ENCODE assay signal across 17 mouse cellular contexts in the genomic region with DNA sequence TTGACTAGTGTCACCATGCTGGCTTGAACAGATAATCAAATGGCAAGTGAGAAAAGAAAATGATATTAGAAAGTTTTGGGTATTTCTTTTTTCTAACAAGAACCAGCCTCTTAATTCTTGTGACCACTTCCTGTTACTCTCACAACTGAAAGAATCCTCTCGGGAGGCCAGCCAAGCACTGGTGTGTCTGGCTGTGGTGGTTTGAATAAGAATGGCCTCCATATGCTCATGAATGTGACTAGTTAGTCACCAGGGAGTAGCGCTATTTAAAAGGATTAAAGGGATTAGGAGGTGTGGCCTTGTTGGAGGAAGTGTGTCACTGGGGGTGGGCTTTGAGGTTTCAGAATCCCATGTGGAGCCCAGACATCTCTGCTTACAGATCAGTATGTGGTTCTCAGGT. TPM values are rescaled to one million over a fixed set of nuclear protein-coding genes. Genes with fewer than 3 reads are reported as not detected.
DNase-seq lines count a peak whose midpoint lies in the region.
"Had no signal": no experiment of that assay in that cellular context is flagged by ENCODE, and none has a peak within 500 bp of the region (broad histone marks: within the 10 kb centered on the region; RNA-seq: fewer than 3 reads in every experiment).

No protein-coding gene starts in this region.

- peak; percentile 74 for DNase-seq in 3T3-L1 (ENCODE audit: low read depth, low spot score)
- DNase-seq in CD4-positive, CD25-positive, alpha-beta regulatory T cell, adult 2 months (ENCODE audit: low read depth, low spot score), result peak; percentile 24
- peak; percentile 61 for DNase-seq in ZHBTc4 (ENCODE audit: low read depth, low spot score)
- DNase-seq in naive thymus-derived CD4-positive, alpha-beta T cell, adult 2 months (ENCODE audit: low read depth), result peak; percentile 10
- DNase-seq in thymus, postnatal 10 days (ENCODE audit: low spot score in 2 of 2), result no peak
- DNase-seq in frontal cortex, postnatal 10 days (ENCODE audit: low spot score in 2 of 2), result no peak
- no peak for DNase-seq in adrenal gland, adult 8-10 months
- DNase-seq: cerebellum, adult 9-10 months; forebrain, postnatal 0 days; heart, postnatal 10 days; kidney, adult 8-10 months; kidney, postnatal 25 days; right cerebral cortex, postnatal 14 days had no signal

RNA-seq across cellular contexts. Expression of gene Odaph, which starts 1.6 kb away (rescaled TPM):
- not detected for total RNA-seq in adrenal gland, adult 8-10 months (2022)
- total RNA-seq: gastrocnemius, adult 8-10 months; granulocyte monocyte progenitor cell, adult 5-6 weeks; heart, postnatal 10 days; layer of hippocampus, adult 8-10 months; left cerebral cortex, postnatal 25 days had no signal

RNA-seq across cellular contexts. Expression of gene Rchy1, which starts 22.9 kb away (rescaled TPM):
- 10 to 100 TPM; 75.8 to 88.3 (median 80.6) TPM for total RNA-seq in adrenal gland, adult 8-10 months (2022)

RNA-seq across cellular contexts. Expression of gene Cdkl2, which starts 58.0 kb away (rescaled TPM):
- 10 to 100 TPM in 1 of 4 experiments, 1 to 10 TPM in 3; 7.3 to 11.3 (median 8.0) TPM for total RNA-seq in adrenal gland, adult 8-10 months (2022)

Comparison
In these comparisons a context has a peak if more than half of its experiments do, and no peak if none do; other contexts are left out.
1. DNase-seq: peak in 3T3-L1 (single experiment), CD4-positive, CD25-positive, alpha-beta regulatory T cell, adult 2 months (single experiment), ZHBTc4 (single experiment) and naive thymus-derived CD4-positive, alpha-beta T cell, adult 2 months (single experiment); none in thymus, postnatal 10 days (0 of 2), frontal cortex, postnatal 10 days (0 of 2) and adrenal gland, adult 8-10 months (single experiment).